Mouse (Mus musculus): ENCODE data around the gene Hpdl.

GRCm38 (mm10) chr4:116824541-116825004 lies 3.1 kb upstream of the Hpdl start:
- TF ChIP-seq CTCF (IDR thresholded peaks at IDR 0.05): no peak
- no peak for TF ChIP-seq EP300 (IDR thresholded peaks at IDR 0.05)

Data from lung, postnatal 0 days (tissue).